Mouse (Mus musculus) G1E (cell line): ENCODE results near the gene Tuba1a. TPM values are rescaled to one million over a fixed set of nuclear protein-coding genes. Genes with fewer than 3 reads are reported as not detected.

Experiments
- ATAC-seq: 2 replicates; pipeline ENCODE4 v1.8.0; 2016; ENCODE audit warnings: mild to moderate bottlenecking; ENCODE audit not compliant: insufficient number of reproducible peaks, poor library complexity, low FRiP score, severe bottlenecking; ENCODE audit errors: extremely low read depth
- DNase-seq: peaks from one replicate; pipeline ENCODE4 v3.0.0; 2012; ENCODE audit warnings: low spot score
- H3K27me3 ChIP-seq: 2 replicates; pipeline ENCODE4 v1.6.1; 2012; ENCODE audit warnings: mild to moderate bottlenecking, low read length, inconsistent platforms; ENCODE audit not compliant: insufficient read depth
- H3K36me3 ChIP-seq: replicated peaks from 2 replicates; pipeline ENCODE3; 2012; ENCODE audit warnings: mild to moderate bottlenecking, inconsistent platforms
- H3K4me1 ChIP-seq: 2 replicates; pipeline ENCODE4 v1.6.1; 2012; ENCODE audit warnings: low read depth, low read length, inconsistent platforms, mixed read lengths; ENCODE audit not compliant: insufficient read depth
- H3K4me3 ChIP-seq: 2 replicates; pipeline ENCODE4 v1.5.1; 2012; ENCODE audit warnings: low read depth, mild to moderate bottlenecking, inconsistent platforms, low read length, moderate library complexity, mixed read lengths
- H3K9me3 ChIP-seq: replicated peaks from 2 replicates; pipeline ENCODE4 v1.6.1; 2012; ENCODE audit warnings: inconsistent platforms
- CTCF ChIP-seq: IDR thresholded peaks from 2 replicates; pipeline ENCODE4 v1.5.1; 2012; ENCODE audit warnings: low read depth, low read length, inconsistent platforms, mixed read lengths
- GATA1 ChIP-seq: IDR thresholded peaks from 2 replicates; pipeline ENCODE4 v1.6.1; 2012; ENCODE audit warnings: borderline replicate concordance, low read length, inconsistent platforms, mixed read lengths
- GATA2 ChIP-seq: IDR thresholded peaks from 2 replicates; pipeline ENCODE4 v1.6.1; 2012; ENCODE audit warnings: low read depth, low read length, inconsistent platforms, borderline replicate concordance
- POLR2AphosphoS5 ChIP-seq: IDR thresholded peaks from 2 replicates; pipeline ENCODE4 v1.6.1; 2012; ENCODE audit warnings: low read depth, low read length, inconsistent platforms; ENCODE audit not compliant: insufficient replicate concordance
- TAL1 ChIP-seq: conservative IDR thresholded peaks from 2 replicates; pipeline ENCODE4 v1.6.1; 2012; ENCODE audit warnings: low read depth, low read length, inconsistent platforms, mixed read lengths
- polyA plus RNA-seq: library from polyadenylated mRNA; stranded (reverse); fragments of >175 nt; gene quantifications from 2 replicates; pipeline ENCODE4 v1.2.3, GENCODE M21; 2012
- total RNA-seq, 2 experiments: library from RNA; stranded (forward) in 1 of 2; stranded (reverse) in 1 of 2; fragments of 200-1000 nt in 1 of 2; fragments of >200 nt in 1 of 2; fragmentation: Nextera tagmentation in 1 of 2; gene quantifications; 2 replicates each; pipeline ENCODE4 v1.2.3; 2014 to 2017

The Tuba1a gene
- total and polyA plus RNA-seq, 3 experiments: 3.3 to 35.9 (median 22.3) TPM

DNA sequence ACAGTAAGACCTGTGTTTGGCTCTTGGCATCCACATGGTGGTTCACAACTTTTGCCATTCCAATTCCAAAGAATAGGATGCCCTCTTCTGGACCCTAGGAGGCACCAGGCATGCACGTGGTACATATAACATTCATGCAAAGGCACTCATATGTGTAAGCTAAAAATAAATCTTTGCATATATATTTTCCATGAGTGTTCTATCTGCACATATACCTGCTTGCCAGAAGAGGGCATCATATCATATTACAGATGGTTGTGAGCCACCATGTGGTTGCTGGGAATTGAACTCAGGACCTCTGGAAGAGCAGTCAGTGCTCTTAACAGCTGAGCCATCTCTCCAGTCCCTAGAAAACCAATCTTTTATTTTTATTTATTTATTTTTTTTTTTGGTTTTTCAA, 52.0 kb downstream of the Tuba1a start:
- H3K4me3 ChIP-seq: no peak overlapping the region
- H3K9me3 ChIP-seq: no peaks in the 10 kb centered on the region
- peaks cover 26% of the 10 kb centered on the region for H3K36me3 ChIP-seq
- peaks cover 14% of the 10 kb centered on the region for H3K4me1 ChIP-seq
- DNase-seq (no peak), ATAC-seq (no peak)
- peaks cover 38% of the 10 kb centered on the region for H3K27me3 ChIP-seq
- TF ChIP-seq TAL1 (no peak), CTCF (no peak), POLR2AphosphoS5 (no peak), GATA1 (no peak), GATA2 (no peak)

Other genes with a start within 250 kb of the Tuba1a start
- 1.0 TPM in 1 of 2 replicates, not detected in the other for gene Ccdc65, start 245.5 kb downstream of the Tuba1a start, total RNA-seq (2014; fragmentation: Nextera tagmentation)
- 0.06 and 0.60 TPM in 2 replicates for gene Ccdc65, start 245.5 kb downstream of the Tuba1a start, total RNA-seq (2017)
- not detected in 2 replicates for gene Ccdc65, start 245.5 kb downstream of the Tuba1a start, polyA plus RNA-seq
- 11.5 and 14.1 TPM in 2 replicates for gene Fkbp11, start 225.5 kb downstream of the Tuba1a start, total RNA-seq (2014; fragmentation: Nextera tagmentation)
- gene Fkbp11, start 225.5 kb downstream of the Tuba1a start, total RNA-seq (2017): 6.2 and 6.7 TPM in 2 replicates
- 20.2 and 23.8 TPM in 2 replicates for gene Fkbp11, start 225.5 kb downstream of the Tuba1a start, polyA plus RNA-seq
- 60.9 and 65.0 TPM in 2 replicates for gene Arf3, start 190.5 kb downstream of the Tuba1a start, total RNA-seq (2014; fragmentation: Nextera tagmentation)
- gene Arf3, start 190.5 kb downstream of the Tuba1a start, total RNA-seq (2017): 37.9 and 41.6 TPM in 2 replicates
- gene Arf3, start 190.5 kb downstream of the Tuba1a start, polyA plus RNA-seq: 55.4 and 58.2 TPM in 2 replicates
- gene Wnt10b, start 175.6 kb downstream of the Tuba1a start, total RNA-seq (2014; fragmentation: Nextera tagmentation): not detected in 2 replicates
- 0.27 TPM in 1 of 2 replicates, not detected in the other for gene Wnt10b, start 175.6 kb downstream of the Tuba1a start, total RNA-seq (2017)
- gene Wnt10b, start 175.6 kb downstream of the Tuba1a start, polyA plus RNA-seq: 0.05 and 0.09 TPM in 2 replicates
- gene Wnt1, start 163.8 kb downstream of the Tuba1a start, total RNA-seq (2014; fragmentation: Nextera tagmentation): not detected in 2 replicates
- gene Wnt1, start 163.8 kb downstream of the Tuba1a start, total RNA-seq (2017): not detected in 2 replicates
- gene Wnt1, start 163.8 kb downstream of the Tuba1a start, polyA plus RNA-seq: not detected in 2 replicates
- not detected in 2 replicates for gene Ddn, start 144.2 kb downstream of the Tuba1a start, total RNA-seq (2014; fragmentation: Nextera tagmentation)
- 0.17 and 0.22 TPM in 2 replicates for gene Ddn, start 144.2 kb downstream of the Tuba1a start, total RNA-seq (2017)
- 0.07 and 0.08 TPM in 2 replicates for gene Ddn, start 144.2 kb downstream of the Tuba1a start, polyA plus RNA-seq
- 62.8 and 72.4 TPM in 2 replicates for gene Prkag1, start 122.2 kb downstream of the Tuba1a start, total RNA-seq (2014; fragmentation: Nextera tagmentation)
- 114 and 150 TPM in 2 replicates for gene Prkag1, start 122.2 kb downstream of the Tuba1a start, total RNA-seq (2017)
- 106 and 142 TPM in 2 replicates for gene Prkag1, start 122.2 kb downstream of the Tuba1a start, polyA plus RNA-seq
- 141 and 150 TPM in 2 replicates for gene Kmt2d, start 82.5 kb downstream of the Tuba1a start, total RNA-seq (2014; fragmentation: Nextera tagmentation)
- gene Kmt2d, start 82.5 kb downstream of the Tuba1a start, total RNA-seq (2017): 22.1 and 27.0 TPM in 2 replicates
- 42.8 and 57.8 TPM in 2 replicates for gene Kmt2d, start 82.5 kb downstream of the Tuba1a start, polyA plus RNA-seq
- gene Rhebl1, start 59.2 kb downstream of the Tuba1a start, total RNA-seq (2014; fragmentation: Nextera tagmentation): 5.2 and 8.4 TPM in 2 replicates
- gene Rhebl1, start 59.2 kb downstream of the Tuba1a start, total RNA-seq (2017): 7.8 and 8.0 TPM in 2 replicates
- gene Rhebl1, start 59.2 kb downstream of the Tuba1a start, polyA plus RNA-seq: 2.7 and 2.9 TPM in 2 replicates
- gene Dhh, start 55.2 kb downstream of the Tuba1a start, total RNA-seq (2014; fragmentation: Nextera tagmentation): not detected in 2 replicates
- gene Dhh, start 55.2 kb downstream of the Tuba1a start, total RNA-seq (2017): 0.05 and 0.06 TPM in 2 replicates
- gene Dhh, start 55.2 kb downstream of the Tuba1a start, polyA plus RNA-seq: not detected in 2 replicates
- gene Lmbr1l, start 35.5 kb downstream of the Tuba1a start, total RNA-seq (2014; fragmentation: Nextera tagmentation): 10.9 and 17.1 TPM in 2 replicates
- gene Lmbr1l, start 35.5 kb downstream of the Tuba1a start, total RNA-seq (2017): 4.5 and 7.4 TPM in 2 replicates
- 9.6 and 9.7 TPM in 2 replicates for gene Lmbr1l, start 35.5 kb downstream of the Tuba1a start, polyA plus RNA-seq
- 1,654 and 1,866 TPM in 2 replicates for gene Tuba1b, start 19.1 kb downstream of the Tuba1a start, total RNA-seq (2014; fragmentation: Nextera tagmentation)
- gene Tuba1b, start 19.1 kb downstream of the Tuba1a start, total RNA-seq (2017): 717 and 929 TPM in 2 replicates
- gene Tuba1b, start 19.1 kb downstream of the Tuba1a start, polyA plus RNA-seq: 255 and 384 TPM in 2 replicates
- not detected in 2 replicates for gene Gm49450, start 152 bp downstream of the Tuba1a start, total RNA-seq (2014; fragmentation: Nextera tagmentation)
- gene Gm49450, start 152 bp downstream of the Tuba1a start, total RNA-seq (2017): not detected in 2 replicates
- not detected in 2 replicates for gene Gm49450, start 152 bp downstream of the Tuba1a start, polyA plus RNA-seq
- gene Tuba1c, start 76.2 kb upstream of the Tuba1a start, total RNA-seq (2014; fragmentation: Nextera tagmentation): 856 and 1,023 TPM in 2 replicates
- gene Tuba1c, start 76.2 kb upstream of the Tuba1a start, total RNA-seq (2017): 252 and 273 TPM in 2 replicates
- 47.1 and 72.7 TPM in 2 replicates for gene Tuba1c, start 76.2 kb upstream of the Tuba1a start, polyA plus RNA-seq
- gene Prph, start 101.5 kb upstream of the Tuba1a start, total RNA-seq (2014; fragmentation: Nextera tagmentation): not detected in 2 replicates
- not detected in 2 replicates for gene Prph, start 101.5 kb upstream of the Tuba1a start, total RNA-seq (2017)
- gene Prph, start 101.5 kb upstream of the Tuba1a start, polyA plus RNA-seq: not detected in 2 replicates
- gene Troap, start 120.9 kb upstream of the Tuba1a start, total RNA-seq (2014; fragmentation: Nextera tagmentation): 58.2 and 59.0 TPM in 2 replicates
- 22.3 and 22.8 TPM in 2 replicates for gene Troap, start 120.9 kb upstream of the Tuba1a start, total RNA-seq (2017)
- gene Troap, start 120.9 kb upstream of the Tuba1a start, polyA plus RNA-seq: 71.0 and 73.9 TPM in 2 replicates
- not detected in 2 replicates for gene C1ql4, start 134.1 kb upstream of the Tuba1a start, total RNA-seq (2014; fragmentation: Nextera tagmentation)
- not detected in 2 replicates for gene C1ql4, start 134.1 kb upstream of the Tuba1a start, total RNA-seq (2017)
- gene C1ql4, start 134.1 kb upstream of the Tuba1a start, polyA plus RNA-seq: not detected in 2 replicates
- gene Dnajc22, start 139.5 kb upstream of the Tuba1a start, total RNA-seq (2014; fragmentation: Nextera tagmentation): not detected in 2 replicates
- gene Dnajc22, start 139.5 kb upstream of the Tuba1a start, total RNA-seq (2017): 0.16 TPM in 1 of 2 replicates, not detected in the other
- not detected in 2 replicates for gene Dnajc22, start 139.5 kb upstream of the Tuba1a start, polyA plus RNA-seq
- gene Spats2, start 172.2 kb upstream of the Tuba1a start, total RNA-seq (2014; fragmentation: Nextera tagmentation): not detected in 2 replicates
- 0.05 and 0.12 TPM in 2 replicates for gene Spats2, start 172.2 kb upstream of the Tuba1a start, total RNA-seq (2017)
- not detected in 2 replicates for gene Spats2, start 172.2 kb upstream of the Tuba1a start, polyA plus RNA-seq